Mouse (Mus musculus) forebrain, embryonic 11.5 days (tissue): ENCODE measurements around the gene Scarb2. TPM values are rescaled to one million over a fixed set of nuclear protein-coding genes. Genes with fewer than 3 reads are reported as not detected.

ENCODE experiments used
- ATAC-seq: fragments of 200-750 bp; cut with Nextera tagmentation; replicated peaks from 2 replicates; pipeline ENCODE4 v1.8.0; 2017; ENCODE audit warnings: moderate TSS enrichment; ENCODE audit not compliant: low FRiP score
- DNase-seq: peaks from one replicate; pipeline ENCODE4 v3.0.0-alpha.2; 2017; ENCODE audit warnings: low spot score
- H3K27ac ChIP-seq: fragments of 300-500 bp; sonication (generic); 2 replicates; pipeline ENCODE4 v1.5.1; 2014; ENCODE audit warnings: low read depth, low read length
- H3K27me3 ChIP-seq: fragments of 300-500 bp; sonication (generic); 2 replicates; pipeline ENCODE4 v1.6.1; 2014; ENCODE audit warnings: mild to moderate bottlenecking, low read length, mixed read lengths; ENCODE audit not compliant: control insufficient read depth, insufficient read depth
- H3K36me3 ChIP-seq: fragments of 300-500 bp; sonication (generic); 2 replicates; pipeline ENCODE4 v1.6.1; 2014; ENCODE audit warnings: mild to moderate bottlenecking, low read length, moderate library complexity, mixed read lengths; ENCODE audit not compliant: control insufficient read depth, insufficient read depth
- H3K4me1 ChIP-seq: fragments of 300-500 bp; sonication (generic); replicated peaks from 2 replicates; pipeline ENCODE4 v1.6.1; 2014; ENCODE audit warnings: low read length, mixed read lengths; ENCODE audit not compliant: control insufficient read depth, insufficient read depth
- H3K4me2 ChIP-seq: fragments of 300-500 bp; sonication (generic); 2 replicates; pipeline ENCODE4 v1.6.1; 2014; ENCODE audit warnings: low read depth, mild to moderate bottlenecking, low read length, moderate library complexity, mixed read lengths; ENCODE audit not compliant: severe bottlenecking
- H3K4me3 ChIP-seq: fragments of 300-500 bp; sonication (generic); 2 replicates; pipeline ENCODE4 v1.5.1; 2014; ENCODE audit warnings: low read depth, low read length
- H3K9ac ChIP-seq: fragments of 300-500 bp; sonication (generic); 2 replicates; pipeline ENCODE4 v1.6.1; 2014; ENCODE audit warnings: low read length
- H3K9me3 ChIP-seq: fragments of 300-500 bp; sonication (generic); 2 replicates; pipeline ENCODE4 v1.6.1; 2016; ENCODE audit warnings: low read length, mixed read lengths; ENCODE audit not compliant: control insufficient read depth
- WGBS: fragments of 180-500 bp; shearing (Covaris S2); extraction: QIAGEN DNeasy Blood & Tissue Kit; methylation state at CpG from one replicate; pipeline ENCODE4 v1.1.7; 2014; 5-methylcytosine and 5-hydroxymethylcytosine counted together
- polyA plus RNA-seq: library from polyadenylated mRNA; unstranded; fragments of >200 nt; fragmentation: Nextera tagmentation; extraction: Ambion mirVana; gene quantifications from 2 replicates; pipeline ENCODE4 v1.2.1, GENCODE M21; 2014

The Scarb2 gene
- polyA plus RNA-seq, 1 experiment from 2014 or later, result 10.4 TPM

DNA sequence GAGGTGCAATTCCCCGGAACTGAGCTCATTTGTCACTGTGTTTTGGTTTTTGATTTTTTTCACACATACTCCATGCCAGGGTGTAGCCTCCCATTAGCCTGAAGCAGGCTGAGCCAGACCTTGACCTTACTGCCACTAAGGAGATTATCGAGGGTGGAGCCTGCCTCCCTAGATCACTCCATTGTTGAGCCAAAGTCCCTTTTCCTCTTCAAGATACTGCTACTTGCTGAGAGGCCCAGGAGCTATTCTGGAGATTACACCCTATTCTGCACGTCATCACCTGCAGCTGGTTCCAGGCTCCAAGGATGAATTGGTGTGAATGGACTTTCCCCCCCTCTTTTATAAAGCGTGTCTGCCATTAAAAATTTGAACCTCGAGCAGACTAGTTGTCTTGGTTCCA lies 5.4 kb upstream of the Scarb2 start:
- Histone ChIP-seq H3K4me1 (no peaks in the 10 kb centered on the region), H3K27me3 (no peaks in the 10 kb centered on the region), H3K9me3 (no peaks in the 10 kb centered on the region), H3K4me2 (no peak overlapping the region), H3K36me3 (no peaks in the 10 kb centered on the region), H3K9ac (no peak overlapping the region), H3K27ac (no peak overlapping the region), H3K4me3 (no peak overlapping the region)
- DNase-seq (no peak), ATAC-seq (no peak)
- WGBS, result 92% methylated on average over 5 of the region's 5 CpGs

- Histone ChIP-seq H3K9me3 (no peaks in the 10 kb centered on the region), H3K27me3 (no peaks in the 10 kb centered on the region), H3K4me1 (no peaks in the 10 kb centered on the region), H3K4me2 (no peak overlapping the region), H3K27ac (no peak overlapping the region), H3K4me3 (no peak overlapping the region), H3K9ac (no peak overlapping the region), H3K36me3 (no peaks in the 10 kb centered on the region)
- no peak for ATAC-seq
- DNase-seq, result no peak
These were observed 4.6 kb upstream of the Scarb2 start for GRCm38 (mm10) chr5:92511256-92511655.

DNA sequence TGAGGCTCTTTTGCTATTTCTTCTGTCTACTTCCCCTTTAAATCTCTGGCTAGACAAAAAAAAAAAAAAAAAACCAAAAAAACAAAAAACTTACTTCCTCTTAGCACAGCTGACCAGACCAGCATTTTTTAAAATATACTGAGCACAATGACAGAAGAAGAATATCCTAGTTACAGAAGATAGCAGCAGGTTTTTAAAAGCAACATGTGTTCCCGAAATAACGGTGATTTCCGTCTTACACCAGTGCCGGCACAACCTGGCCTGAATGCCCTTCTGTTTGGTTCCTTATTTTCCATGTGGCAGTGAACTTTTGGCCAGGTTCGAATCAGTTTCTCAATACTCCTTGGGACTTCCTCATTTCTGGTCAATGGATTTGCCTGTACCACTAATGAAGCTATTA lies 2.2 kb upstream of the Scarb2 start:
- no peak for ATAC-seq
- Histone ChIP-seq H3K9me3 (no peaks in the 10 kb centered on the region), H3K36me3 (no peaks in the 10 kb centered on the region), H3K9ac (no peak overlapping the region), H3K27me3 (no peaks in the 10 kb centered on the region), H3K27ac (no peak overlapping the region), H3K4me3 (no peak overlapping the region), H3K4me1 (no peaks in the 10 kb centered on the region; the same call in 1 of the 2 replicates), H3K4me2 (no peak overlapping the region)
- WGBS, result 94% methylated on average over 5 of the region's 5 CpGs
- DNase-seq, result no peak

DNA sequence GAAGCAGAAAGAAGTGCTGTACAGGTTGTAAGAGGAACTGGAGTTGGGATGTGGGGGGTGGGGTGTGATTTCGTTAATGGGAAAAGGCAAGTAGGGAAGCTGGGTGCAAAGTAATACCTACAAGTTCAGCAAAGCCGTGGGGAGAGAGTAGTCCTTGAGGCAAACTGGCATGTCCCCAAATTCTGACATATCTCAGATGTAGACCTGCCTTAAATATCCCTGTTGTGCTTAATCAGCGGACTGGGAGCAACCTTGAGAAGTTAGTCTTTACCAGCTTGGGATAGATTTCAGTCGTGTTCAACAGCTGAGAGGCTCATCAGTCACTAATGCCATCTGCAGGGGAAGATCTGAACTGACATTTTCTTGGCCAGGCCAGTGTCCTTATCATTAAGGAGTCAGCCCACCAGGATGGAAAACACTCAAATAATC lies 318 bp downstream of the Scarb2 start:
- Histone ChIP-seq H3K4me2 (peak overlapping the region; percentile 70; the same call in 1 of the 2 replicates), H3K4me1 (no peaks in the 10 kb centered on the region; the same call in 1 of the 2 replicates), H3K9me3 (no peaks in the 10 kb centered on the region), H3K36me3 (no peaks in the 10 kb centered on the region), H3K27me3 (no peaks in the 10 kb centered on the region), H3K9ac (no peak overlapping the region), H3K27ac (no peak overlapping the region), H3K4me3 (no peak overlapping the region)
- DNase-seq (no peak), ATAC-seq (no peak)
- WGBS, result 34% methylated on average over 4 of the region's 4 CpGs

DNA sequence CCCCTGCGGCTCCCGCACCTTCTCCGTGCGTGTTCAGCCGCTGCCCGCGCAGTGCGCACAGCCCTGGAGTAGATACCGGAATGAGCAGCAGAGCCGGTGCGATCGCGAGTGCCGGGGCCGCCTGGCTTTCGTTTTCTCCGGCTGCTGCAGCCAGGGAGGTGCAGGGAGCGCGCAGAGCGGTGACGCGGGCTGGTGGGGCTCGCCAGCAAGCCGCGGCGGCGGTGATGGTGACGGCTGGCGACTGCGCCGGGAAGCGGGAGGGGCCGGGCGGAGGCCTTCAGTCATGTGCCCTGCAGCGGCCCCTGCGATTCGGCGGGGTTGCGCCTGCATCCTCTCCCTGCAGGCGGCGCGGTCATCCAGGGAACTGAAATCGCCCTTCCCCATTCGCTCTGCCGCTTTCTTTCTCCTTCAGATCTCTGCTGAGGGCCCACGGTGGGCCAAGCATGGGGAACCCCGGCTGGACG lies 1.2 kb downstream of the Scarb2 start:
- no peaks in the 10 kb centered on the region for H3K36me3 ChIP-seq
- WGBS, result under 1% methylated on average over 48 of the region's 48 CpGs
- H3K9me3 ChIP-seq, result no peaks in the 10 kb centered on the region
- peak; percentile 97 for DNase-seq
- peak overlapping the region; percentile 95 for H3K27ac ChIP-seq
- no peaks in the 10 kb centered on the region; the same call in 1 of the 2 replicates for H3K4me1 ChIP-seq
- H3K27me3 ChIP-seq, result no peaks in the 10 kb centered on the region
- H3K9ac ChIP-seq, result peak overlapping the region; percentile 93
- H3K4me3 ChIP-seq, result peak overlapping the region; percentile 76
- peak; percentile 96 for ATAC-seq
- peak overlapping the region; percentile 70 for H3K4me2 ChIP-seq

DNA sequence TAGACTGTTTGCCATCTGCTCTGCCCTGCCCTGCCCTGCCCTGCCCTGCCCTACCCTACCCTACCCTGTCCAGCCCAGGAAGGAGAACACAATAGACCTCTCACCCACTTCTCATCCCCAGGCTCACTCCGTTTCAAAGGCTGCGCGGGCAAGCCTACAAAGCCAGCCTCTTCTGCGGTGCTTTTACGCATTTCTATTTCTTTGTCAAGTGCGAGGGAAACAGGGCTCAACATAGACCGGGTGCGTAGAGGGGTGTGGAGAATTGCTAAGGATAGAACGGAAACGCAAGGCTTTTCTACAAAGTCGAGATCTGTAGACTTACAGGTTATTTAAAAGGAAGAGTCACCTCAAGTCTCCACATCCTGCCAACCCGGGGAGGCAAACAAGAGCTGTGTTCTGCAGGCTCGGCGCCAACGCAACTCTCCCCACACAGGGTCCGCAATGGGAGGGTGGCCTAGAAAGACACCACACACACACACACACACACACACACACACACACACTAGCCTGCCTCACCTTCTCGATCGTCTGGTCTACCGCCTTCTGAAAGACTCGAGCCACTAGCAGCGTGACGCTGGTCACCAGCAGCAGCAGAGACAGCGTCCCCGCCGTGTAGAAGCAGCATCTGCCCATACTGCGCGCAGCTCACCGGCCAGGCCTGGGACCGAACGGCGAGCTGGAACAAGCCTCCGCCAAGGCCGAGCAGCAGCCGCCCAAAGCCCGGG lies 1.8 kb downstream of the Scarb2 start:
- H3K9ac ChIP-seq, result peak overlapping the region; percentile 93
- H3K4me3 ChIP-seq, result peak overlapping the region; percentile 76
- ATAC-seq, result peak; percentile 82
- no peaks in the 10 kb centered on the region for H3K9me3 ChIP-seq
- H3K27ac ChIP-seq, result peak overlapping the region; percentile 95
- 0% methylated on average over 35 of the region's 35 CpGs for WGBS
- H3K4me1 ChIP-seq, result no peaks in the 10 kb centered on the region; the same call in 1 of the 2 replicates
- peak overlapping the region; percentile 70 for H3K4me2 ChIP-seq
- H3K36me3 ChIP-seq, result no peaks in the 10 kb centered on the region
- no peaks in the 10 kb centered on the region for H3K27me3 ChIP-seq
- peak; percentile 72 for DNase-seq

- Histone ChIP-seq H3K9me3 (no peaks in the 10 kb centered on the region), H3K4me3 (peak overlapping the region; percentile 76), H3K9ac (peak overlapping the region; percentile 93), H3K27me3 (no peaks in the 10 kb centered on the region), H3K36me3 (no peaks in the 10 kb centered on the region), H3K27ac (peak overlapping the region; percentile 95), H3K4me2 (peak overlapping the region; percentile 70), H3K4me1 (no peaks in the 10 kb centered on the region; the same call in 1 of the 2 replicates)
- ATAC-seq (no peak; the same call in 1 of the 2 replicates), DNase-seq (no peak)
- WGBS, result 23% methylated on average over 7 of the region's 7 CpGs
These were observed 2.6 kb downstream of the Scarb2 start for GRCm38 (mm10) chr5:92503856-92504618.

DNA sequence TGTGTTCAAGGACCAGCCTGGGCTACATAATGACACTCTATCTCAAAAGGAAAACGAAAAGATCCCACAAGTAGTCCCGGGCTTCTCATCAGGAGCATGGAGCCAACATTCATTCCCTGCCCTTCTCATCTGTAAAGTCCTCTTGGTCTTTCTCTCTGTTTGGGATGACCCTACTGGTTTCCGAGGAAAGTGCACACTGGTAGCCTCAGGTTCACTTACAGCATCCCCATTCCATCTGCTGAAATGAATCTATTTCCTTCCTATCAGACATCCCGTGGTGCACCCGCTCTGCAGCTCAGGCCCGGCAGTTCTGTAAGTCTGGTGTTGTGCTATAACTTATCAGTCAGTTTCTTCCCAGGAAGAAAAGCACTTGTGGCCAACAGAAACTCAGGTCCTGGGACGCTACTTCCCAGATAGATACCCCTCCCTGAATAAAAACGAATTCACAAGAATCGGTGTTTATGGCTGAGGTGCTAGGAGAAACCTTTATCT lies 3.2 kb downstream of the Scarb2 start:
- DNase-seq, result no peak
- Histone ChIP-seq H3K4me3 (peak overlapping the region; percentile 76; the same call in 1 of the 2 replicates), H3K36me3 (no peaks in the 10 kb centered on the region), H3K27ac (no peak overlapping the region), H3K9me3 (no peaks in the 10 kb centered on the region), H3K4me1 (no peaks in the 10 kb centered on the region; the same call in 1 of the 2 replicates), H3K9ac (no peak overlapping the region), H3K4me2 (peak overlapping the region; percentile 70; the same call in 1 of the 2 replicates), H3K27me3 (no peaks in the 10 kb centered on the region)
- WGBS, result 81% methylated on average over 9 of the region's 9 CpGs
- ATAC-seq, result no peak
